Mouse (Mus musculus) splenic B cell, adult 2 months (primary cell): ENCODE measurements around the gene Pde4dip.

Experiments used
- DNase-seq: peaks from one replicate; pipeline ENCODE4 v3.0.0-alpha.2; 2011; ENCODE audit warnings: low read depth, low spot score
- H3K27me3 ChIP-seq: 2 replicates; pipeline ENCODE4 v1.6.1; 2012; ENCODE audit warnings: mild to moderate bottlenecking, low read length, moderate library complexity, mixed read lengths; ENCODE audit not compliant: control insufficient read depth, poor library complexity, insufficient read depth, severe bottlenecking
- H3K36me3 ChIP-seq: 2 replicates; pipeline ENCODE4 v1.6.1; 2012; ENCODE audit warnings: mild to moderate bottlenecking, low read length, moderate library complexity, mixed read lengths; ENCODE audit not compliant: control insufficient read depth, poor library complexity, insufficient read depth, severe bottlenecking

The Pde4dip gene

DNA sequence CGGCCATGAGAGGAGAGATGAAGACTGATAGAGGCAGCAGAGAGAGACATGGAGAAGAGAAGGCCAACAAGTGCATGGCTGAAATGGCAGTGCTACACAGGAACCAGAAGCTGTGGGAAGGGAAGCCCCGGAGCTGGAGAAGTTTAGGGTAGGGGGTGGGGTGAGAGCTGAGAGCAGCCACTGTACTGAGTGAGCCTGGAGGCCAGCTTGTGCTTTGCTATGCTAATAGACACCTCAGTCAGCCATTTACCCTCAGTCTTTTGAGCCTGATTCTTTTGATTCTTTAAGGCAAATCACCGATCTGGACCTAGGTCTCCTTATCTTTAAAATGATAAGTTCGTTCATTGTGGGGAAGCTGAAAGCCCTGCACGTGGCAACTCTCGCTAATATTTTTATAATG lies 77.3 kb downstream of the Pde4dip start:
- H3K27me3 ChIP-seq = no peaks in the 10 kb centered on the region

DNA sequence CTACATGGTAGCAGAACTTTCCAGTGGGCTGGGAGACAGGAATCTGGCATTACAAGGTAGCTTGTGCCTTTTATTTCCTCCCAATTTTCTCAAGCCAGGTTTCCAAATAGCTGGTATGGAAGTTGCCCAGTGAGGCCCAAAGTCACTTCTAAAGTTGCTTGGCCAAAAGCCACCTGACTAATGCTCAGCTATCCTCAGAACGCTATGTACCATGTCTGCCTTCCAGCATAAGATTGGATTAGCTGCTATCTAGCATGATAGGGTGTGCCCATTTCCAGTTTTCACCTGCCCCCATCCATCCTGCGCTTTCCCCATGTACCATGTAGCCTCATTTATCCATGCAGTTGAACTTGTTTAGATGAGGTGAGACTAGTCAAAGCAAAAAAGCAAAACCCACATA lies 78.2 kb downstream of the Pde4dip start:
- Histone ChIP-seq H3K27me3 (no peaks in the 10 kb centered on the region), H3K36me3 (no peaks in the 10 kb centered on the region)
- no peak for DNase-seq

More for the DNA sequence above, 77.3 kb downstream of the Pde4dip start:
- H3K36me3 ChIP-seq = no peaks in the 10 kb centered on the region
- DNase-seq = no peak

DNA sequence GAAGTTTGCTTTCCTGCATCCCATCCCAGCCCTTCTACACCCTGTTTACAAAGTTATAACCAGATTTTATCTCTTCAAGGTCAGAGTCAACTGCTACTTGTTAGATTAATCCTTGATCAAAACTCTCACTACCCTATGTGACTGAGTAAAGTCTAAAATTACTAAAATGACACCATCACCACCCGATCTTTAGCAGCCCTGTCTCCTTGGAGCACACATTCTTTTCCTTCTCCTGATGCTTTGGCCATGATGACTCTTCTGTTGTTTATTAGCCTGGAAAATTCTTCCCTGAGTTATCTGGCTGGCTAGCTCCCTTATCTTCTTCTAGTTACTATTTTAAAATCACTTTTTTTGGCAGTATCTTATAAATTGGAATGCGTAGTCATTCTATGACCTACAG lies 82.9 kb downstream of the Pde4dip start:
- DNase-seq = no peak
- Histone ChIP-seq H3K27me3 (no peaks in the 10 kb centered on the region), H3K36me3 (no peaks in the 10 kb centered on the region)

- H3K27me3 ChIP-seq = no peaks in the 10 kb centered on the region
- no peak for DNase-seq
These were observed 84.8 kb downstream of the Pde4dip start for GRCm38 (mm10) chr3:97803675-97804074.

GRCm38 (mm10) chr3:97802927-97803326 lies 85.6 kb downstream of the Pde4dip start:
- no peak for DNase-seq
- H3K27me3 ChIP-seq = no peaks in the 10 kb centered on the region

More at GRCm38 (mm10) chr3:97803675-97804074, 84.8 kb downstream of the Pde4dip start:
- no peaks in the 10 kb centered on the region for H3K36me3 ChIP-seq

DNA sequence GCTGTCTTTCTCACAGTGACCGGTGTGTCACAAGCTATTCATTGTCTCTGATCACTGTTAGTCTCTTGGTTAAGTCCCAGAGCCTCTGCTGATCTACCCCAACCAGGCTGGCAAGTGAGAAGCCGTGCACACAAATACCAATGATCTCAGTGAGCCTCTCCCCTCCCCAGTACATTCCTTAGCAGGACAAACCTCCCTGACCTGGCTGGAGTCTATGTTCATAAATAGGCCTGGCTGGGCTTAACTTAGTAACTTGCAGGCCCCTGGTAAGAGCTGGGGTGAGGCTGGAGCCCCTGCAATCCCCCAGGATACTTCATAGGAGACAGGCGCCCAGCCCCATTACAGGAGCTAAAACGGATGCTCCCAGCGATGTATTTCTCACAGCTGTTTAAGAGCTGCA lies 86.2 kb downstream of the Pde4dip start:
- Histone ChIP-seq H3K27me3 (no peaks in the 10 kb centered on the region), H3K36me3 (no peaks in the 10 kb centered on the region)

More at GRCm38 (mm10) chr3:97802927-97803326, 85.6 kb downstream of the Pde4dip start:
- no peaks in the 10 kb centered on the region for H3K36me3 ChIP-seq

GRCm38 (mm10) chr3:97801178-97801699 lies 87.3 kb downstream of the Pde4dip start:
- no peak for DNase-seq

More for the DNA sequence above, 86.2 kb downstream of the Pde4dip start:
- no peak for DNase-seq

DNA sequence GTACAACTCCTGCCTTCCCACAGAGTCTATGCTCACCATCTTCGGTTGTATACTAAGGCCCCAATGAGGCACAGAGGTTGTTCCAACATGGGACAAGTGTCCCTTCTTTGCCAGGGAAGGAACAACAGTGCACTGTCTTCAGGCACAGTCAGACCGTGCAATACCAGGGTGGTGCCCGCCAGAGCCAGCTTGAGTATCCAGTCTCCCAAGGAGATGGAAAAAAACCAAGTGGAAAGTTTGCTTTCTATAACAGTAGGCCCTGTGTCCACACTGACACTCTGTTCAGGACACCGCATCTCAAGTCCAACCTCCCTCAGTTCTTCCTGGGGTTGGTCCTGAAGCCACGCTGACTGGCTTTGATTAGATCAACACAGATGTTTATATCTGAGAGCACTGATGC lies 87.8 kb downstream of the Pde4dip start:
- no peaks in the 10 kb centered on the region for H3K36me3 ChIP-seq
- H3K27me3 ChIP-seq = no peaks in the 10 kb centered on the region
- no peak for DNase-seq

More at GRCm38 (mm10) chr3:97801178-97801699, 87.3 kb downstream of the Pde4dip start:
- H3K36me3 ChIP-seq = no peaks in the 10 kb centered on the region
- no peaks in the 10 kb centered on the region for H3K27me3 ChIP-seq

DNA sequence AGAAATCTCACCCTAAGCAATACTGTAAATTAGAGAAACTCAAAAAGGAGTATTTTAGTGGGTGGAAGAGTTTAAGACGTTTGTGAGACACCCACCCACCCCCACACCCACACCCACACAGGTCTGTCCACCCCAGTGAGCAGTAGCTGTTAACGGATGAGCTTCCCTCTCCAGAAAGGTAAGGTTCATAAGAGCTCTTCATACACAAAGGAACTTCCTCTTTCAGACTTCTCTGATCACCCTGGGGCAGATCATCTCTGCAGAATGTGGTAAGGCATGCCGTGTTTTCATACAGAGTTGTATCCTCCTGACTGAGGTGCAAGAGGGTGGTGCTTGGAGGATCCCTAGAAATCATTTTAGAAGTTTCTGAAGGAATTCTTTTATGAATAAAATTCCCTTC lies 88.5 kb downstream of the Pde4dip start:
- H3K36me3 ChIP-seq = no peaks in the 10 kb centered on the region
- peak; percentile 56 for DNase-seq

GRCm38 (mm10) chr3:97799267-97799666 lies 89.2 kb downstream of the Pde4dip start:
- peak; percentile 14 for DNase-seq
- H3K27me3 ChIP-seq = no peaks in the 10 kb centered on the region
- no peaks in the 10 kb centered on the region for H3K36me3 ChIP-seq

More for the DNA sequence above, 88.5 kb downstream of the Pde4dip start:
- no peaks in the 10 kb centered on the region for H3K27me3 ChIP-seq

- Histone ChIP-seq H3K36me3 (no peaks in the 10 kb centered on the region), H3K27me3 (no peaks in the 10 kb centered on the region)
- no peak for DNase-seq
These were observed 91.1 kb downstream of the Pde4dip start for GRCm38 (mm10) chr3:97797371-97797770.

- DNase-seq = no peak
- no peaks in the 10 kb centered on the region for H3K36me3 ChIP-seq
- H3K27me3 ChIP-seq = no peaks in the 10 kb centered on the region
These were observed 94.5 kb downstream of the Pde4dip start for GRCm38 (mm10) chr3:97793995-97794394.

DNA sequence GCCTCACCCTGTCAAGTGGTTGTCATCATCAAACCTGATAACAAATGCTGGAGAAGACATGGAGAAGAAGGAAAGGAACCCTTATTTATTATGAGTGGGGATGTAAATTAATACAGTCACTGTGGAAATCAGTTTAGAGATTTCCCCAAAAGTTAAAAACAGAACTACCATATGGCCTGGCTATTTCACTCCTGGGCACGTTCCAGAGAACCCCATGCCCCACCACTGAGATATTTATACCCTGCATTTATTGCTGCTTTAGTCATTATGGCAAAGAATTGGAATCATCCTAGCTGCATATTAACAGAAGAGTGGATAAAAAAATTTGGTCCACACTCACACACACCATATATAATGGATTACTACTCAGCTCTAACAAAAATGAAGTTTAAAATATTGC lies 98.4 kb downstream of the Pde4dip start:
- no peak for DNase-seq
- Histone ChIP-seq H3K36me3 (no peaks in the 10 kb centered on the region), H3K27me3 (no peaks in the 10 kb centered on the region)

DNA sequence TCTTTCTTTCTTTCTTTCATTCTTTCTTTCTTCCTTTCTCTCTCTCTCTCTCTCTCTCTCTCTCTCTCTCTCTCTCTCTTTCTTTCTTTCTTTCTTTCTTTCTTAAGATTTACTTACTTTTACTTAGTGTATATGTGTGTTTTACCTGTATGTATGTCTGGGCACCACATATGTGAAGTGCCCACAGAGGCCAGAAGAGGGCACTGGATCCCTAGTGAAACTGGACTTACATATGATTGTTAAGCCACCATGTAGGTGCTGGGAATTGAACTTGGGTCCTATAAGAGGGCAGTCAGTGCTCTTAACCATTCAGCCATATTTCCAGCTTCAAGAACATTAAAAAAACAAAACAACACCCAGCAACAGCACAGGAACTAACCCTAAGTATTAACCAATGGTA lies 99.2 kb downstream of the Pde4dip start:
- Histone ChIP-seq H3K27me3 (no peaks in the 10 kb centered on the region), H3K36me3 (no peaks in the 10 kb centered on the region)
- DNase-seq = peak; percentile 36

DNA sequence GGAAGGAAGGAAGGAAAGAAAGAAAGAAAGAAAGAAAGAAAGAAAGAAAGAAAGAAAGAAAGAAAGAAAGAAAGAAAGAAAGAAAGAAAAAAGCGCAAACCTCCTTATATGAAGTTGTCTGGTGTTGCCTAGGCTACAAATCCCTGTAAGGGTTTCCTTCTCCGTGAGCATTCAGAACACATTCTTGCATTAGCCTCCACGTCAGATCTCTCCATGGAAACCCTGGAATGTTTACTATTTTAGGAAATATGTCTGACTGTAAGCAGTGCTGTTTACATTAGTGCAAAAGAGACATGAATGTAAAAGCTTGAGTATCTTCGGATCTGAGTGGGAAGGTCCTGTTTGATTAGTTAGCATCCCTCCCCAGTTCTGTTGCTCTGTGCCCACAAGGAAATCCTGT lies 112.3 kb downstream of the Pde4dip start:
- Histone ChIP-seq H3K27me3 (no peaks in the 10 kb centered on the region), H3K36me3 (no peaks in the 10 kb centered on the region)
- no peak for DNase-seq

DNA sequence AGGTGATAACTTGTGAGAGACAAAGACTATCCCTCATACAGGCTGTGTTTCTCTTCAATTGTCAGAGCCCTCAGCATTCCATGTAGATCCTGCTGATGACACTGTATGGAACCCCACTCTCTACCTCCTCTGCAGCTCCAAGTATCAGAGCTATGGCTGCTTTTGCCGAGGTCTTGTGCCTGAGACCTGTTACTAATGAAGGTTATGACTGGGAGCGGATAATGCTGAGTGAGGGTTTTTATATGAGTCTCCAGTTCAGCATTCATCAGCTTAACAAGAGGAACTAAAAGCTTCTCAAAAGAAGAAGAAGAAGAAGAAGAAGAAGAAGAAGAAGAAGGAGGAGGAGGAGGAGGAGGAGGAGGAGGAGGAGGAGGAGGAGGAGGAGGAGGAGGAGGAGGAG lies 112.8 kb downstream of the Pde4dip start:
- no peaks in the 10 kb centered on the region for H3K27me3 ChIP-seq
- no peak for DNase-seq

More for the DNA sequence above, 112.8 kb downstream of the Pde4dip start:
- no peaks in the 10 kb centered on the region for H3K36me3 ChIP-seq
